Mouse (Mus musculus): ENCODE results near the gene Cse1l.
A peak's percentile ranks its signal among the peaks of the same experiment; 100 is the strongest.

The Cse1l gene

GRCm38 (mm10) chr2:166903719-166904282 is 2.0 kb upstream of the Cse1l start:
- no peak for DNase-seq

- DNase-seq, result peak; percentile 51
These were observed 813 bp downstream of the Cse1l start for GRCm38 (mm10) chr2:166906523-166907182.

DNA sequence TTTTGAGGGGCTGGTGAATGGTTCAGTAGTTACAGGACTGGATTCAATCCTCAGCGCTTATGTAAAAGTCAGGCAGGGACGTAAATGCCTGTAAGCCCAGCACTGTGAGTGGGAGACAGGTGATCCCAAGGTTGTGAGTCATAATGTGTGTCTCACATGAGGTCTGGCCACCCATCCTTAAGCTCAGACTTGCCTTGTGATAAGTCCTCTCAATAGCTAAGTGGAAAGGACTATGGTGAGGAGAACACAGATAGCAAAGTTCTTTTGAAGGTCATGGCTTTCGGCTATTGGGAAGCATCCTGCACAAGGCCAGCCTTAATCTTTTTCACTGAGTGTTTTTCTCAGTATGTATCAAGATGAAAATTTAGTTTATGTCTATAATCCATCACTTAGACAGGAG is 3.9 kb downstream of the Cse1l start:
- no peak for DNase-seq

DNA sequence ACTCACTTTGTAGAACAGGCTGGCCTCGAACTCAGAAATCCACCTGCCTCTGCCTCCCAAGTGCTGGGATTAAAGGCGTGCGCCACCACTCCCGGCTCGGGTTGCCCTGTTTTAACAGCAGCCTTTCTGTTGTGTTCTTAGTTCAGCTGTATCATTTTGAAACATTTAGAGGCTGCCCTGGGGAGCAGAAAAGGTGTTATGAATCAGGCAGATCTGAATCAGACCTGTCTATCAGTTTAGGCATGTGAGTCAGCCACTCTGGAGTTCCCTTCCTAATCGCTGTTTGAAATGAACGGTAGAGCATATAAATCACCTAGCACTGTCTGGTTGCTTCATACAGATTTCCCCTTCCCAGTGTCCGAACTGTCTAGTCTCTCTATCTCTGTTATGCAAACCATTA is 4.7 kb downstream of the Cse1l start:
- no peak for DNase-seq

- DNase-seq, result peak; percentile 47
These were observed 18.1 kb downstream of the Cse1l start for GRCm38 (mm10) chr2:166923971-166924370.

DNA sequence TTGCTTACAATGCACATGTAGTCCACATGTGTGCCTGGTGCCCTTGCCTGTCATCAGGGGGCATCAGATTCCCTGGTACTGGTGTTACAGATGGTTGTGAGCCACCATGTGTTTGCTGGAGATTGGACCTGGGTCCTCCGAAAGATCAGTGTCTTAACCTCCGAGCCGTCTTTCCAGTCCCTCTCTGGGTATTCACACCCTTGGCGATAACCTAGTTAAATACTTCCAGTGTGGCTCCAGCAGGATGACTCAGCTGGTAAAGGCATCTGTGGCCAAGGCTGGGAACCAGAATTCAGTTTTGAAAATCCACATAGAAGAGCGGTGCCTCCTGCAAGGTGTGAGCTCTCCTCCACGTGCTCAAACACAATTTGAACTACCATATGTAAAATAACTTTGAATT is 28.1 kb downstream of the Cse1l start:
- no peak for DNase-seq

DNA sequence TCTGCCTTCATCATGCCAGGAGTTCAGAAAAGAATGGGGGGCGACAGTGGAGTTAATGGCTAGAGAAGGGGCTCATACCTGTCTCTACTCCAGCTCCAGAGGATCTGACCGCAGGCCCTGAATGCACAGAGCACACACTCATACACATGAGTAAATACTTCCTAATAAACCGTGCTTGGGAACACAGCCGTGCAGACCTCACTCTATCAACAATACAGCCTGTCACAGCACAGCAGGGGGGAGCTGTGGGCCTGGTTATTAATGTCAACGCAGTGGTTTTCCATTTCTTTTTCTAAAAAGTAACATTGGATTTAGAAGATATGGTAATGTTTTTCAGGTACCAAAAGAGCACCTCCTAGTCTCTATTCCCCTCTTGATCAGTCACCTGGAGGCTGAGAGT is 28.6 kb downstream of the Cse1l start:
- no peak for DNase-seq

- no peak for DNase-seq
These were observed 29.7 kb downstream of the Cse1l start for GRCm38 (mm10) chr2:166935582-166935981.

GRCm38 (mm10) chr2:166936166-166936565 is 30.3 kb downstream of the Cse1l start:
- DNase-seq, result no peak

- no peak for DNase-seq
These were observed 37.3 kb downstream of the Cse1l start for GRCm38 (mm10) chr2:166943146-166943545.

DNA sequence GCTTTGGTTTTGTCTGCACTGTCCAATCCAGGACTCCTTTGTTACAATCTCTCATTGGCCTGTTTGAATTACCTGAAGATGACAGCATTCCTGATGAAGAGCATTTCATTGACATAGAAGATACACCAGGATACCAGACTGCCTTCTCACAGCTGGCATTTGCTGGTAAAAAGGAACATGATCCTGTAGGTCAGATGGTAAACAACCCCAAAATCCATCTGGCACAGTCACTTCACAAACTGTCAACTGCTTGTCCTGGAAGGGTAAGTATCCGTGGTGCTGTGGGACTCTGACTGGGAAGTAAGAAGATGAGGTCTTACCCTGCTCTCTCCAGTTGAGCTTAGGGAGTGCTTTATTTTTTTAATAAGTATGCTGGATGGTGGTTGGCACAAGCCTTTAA is 38.5 kb downstream of the Cse1l start:
- no peak for DNase-seq

- peak; percentile 18 for DNase-seq
These were observed 39.6 kb downstream of the Cse1l start for GRCm38 (mm10) chr2:166945456-166945855.

GRCm38 (mm10) chr2:166948246-166948645 is 42.4 kb downstream of the Cse1l start:
- no peak for DNase-seq

GRCm38 (mm10) chr2:166948936-166949335 is 43.1 kb downstream of the Cse1l start:
- DNase-seq, result no peak

DNA sequence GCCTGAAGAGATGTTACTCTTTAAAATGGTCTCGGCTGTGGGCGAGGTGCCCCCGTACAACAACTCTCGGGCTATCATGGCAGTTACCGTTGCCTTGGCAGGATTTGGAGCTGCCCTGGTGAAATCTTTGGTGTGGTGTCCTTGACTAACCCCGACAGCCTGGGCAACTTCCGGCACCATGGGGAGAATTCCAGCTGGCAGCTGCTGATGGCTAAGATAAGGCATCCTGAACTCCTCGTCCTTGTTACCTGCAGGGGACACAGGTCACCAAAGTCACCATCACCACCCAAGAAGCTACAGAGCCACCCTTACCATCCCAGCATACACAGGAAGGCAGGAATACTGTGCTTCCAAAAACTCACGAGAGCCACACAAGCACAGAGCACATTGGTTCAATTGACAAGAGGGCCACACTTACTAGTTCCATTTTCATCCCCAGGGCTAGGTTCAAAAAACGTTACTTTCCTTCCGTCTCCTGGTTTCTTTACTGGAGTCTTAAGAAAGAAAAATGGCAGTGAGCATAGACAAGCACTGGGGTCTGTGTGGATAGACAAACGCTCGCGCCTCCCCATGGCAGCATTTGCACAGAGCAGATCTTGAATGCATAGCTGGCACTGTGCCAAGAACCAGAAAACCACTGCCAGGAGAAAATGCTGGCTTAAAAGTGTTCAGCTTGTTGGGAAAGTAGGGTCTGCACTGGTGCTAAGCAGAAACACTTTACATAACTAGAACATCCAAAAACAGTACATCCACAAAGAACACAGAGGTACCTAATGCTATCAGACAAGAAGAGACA is 45.2 kb downstream of the Cse1l start:
- DNase-seq, result peak; percentile 35

DNA sequence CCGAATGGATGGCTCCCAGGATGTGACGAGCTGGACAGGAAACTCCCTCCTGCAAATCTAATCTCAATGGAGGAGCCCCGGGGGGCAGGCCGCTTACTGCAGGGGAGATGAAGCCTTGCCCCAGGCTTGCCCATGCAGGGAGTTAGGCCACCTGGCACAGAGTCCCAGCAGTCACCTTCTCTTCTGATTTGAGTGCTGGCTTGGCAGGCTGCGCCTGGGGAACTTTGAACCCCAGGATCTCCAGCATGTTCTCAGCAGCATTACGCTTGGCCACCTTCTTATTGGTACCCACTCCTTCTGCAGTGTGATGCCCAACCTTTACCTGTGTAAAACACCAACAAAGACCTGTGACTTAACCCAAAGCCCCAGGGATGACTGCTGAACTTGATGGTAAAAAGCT is 46.3 kb downstream of the Cse1l start:
- no peak for DNase-seq

GRCm38 (mm10) chr2:166956805-166957204 is 51.0 kb downstream of the Cse1l start:
- DNase-seq, result peak; percentile 28

DNA sequence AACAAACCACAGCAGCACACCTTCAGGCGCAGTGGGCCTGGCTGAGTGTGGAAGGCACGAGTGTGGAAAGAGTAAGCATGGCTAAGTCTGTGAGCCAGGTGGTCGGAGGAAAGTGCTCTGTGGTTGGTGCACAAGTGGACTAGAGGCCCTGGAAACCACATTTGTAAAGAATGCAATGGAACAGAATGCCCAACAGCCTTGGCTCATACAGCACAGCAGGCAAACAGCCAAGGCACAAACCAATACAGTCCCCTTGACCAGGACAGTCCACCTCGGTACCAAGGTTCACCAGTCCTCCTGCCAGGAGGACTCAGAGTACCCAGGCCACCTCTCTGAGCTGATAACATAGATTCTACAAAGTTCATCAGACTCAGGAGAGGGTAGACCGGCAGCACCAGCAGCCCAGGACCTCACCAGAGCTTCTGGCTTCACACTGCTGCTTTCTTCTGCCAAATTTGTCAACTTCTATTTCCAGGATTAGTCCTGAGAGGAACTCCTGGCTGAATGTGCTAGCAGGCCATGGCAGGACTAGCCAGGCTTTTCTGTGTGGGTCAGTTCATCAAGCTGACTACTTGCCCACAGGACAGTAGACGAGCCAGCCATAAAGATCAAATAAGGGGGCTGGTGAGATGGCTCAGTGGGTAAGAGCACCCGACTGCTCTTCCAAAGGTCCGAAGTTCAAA is 54.9 kb downstream of the Cse1l start:
- DNase-seq, result no peak

DNA sequence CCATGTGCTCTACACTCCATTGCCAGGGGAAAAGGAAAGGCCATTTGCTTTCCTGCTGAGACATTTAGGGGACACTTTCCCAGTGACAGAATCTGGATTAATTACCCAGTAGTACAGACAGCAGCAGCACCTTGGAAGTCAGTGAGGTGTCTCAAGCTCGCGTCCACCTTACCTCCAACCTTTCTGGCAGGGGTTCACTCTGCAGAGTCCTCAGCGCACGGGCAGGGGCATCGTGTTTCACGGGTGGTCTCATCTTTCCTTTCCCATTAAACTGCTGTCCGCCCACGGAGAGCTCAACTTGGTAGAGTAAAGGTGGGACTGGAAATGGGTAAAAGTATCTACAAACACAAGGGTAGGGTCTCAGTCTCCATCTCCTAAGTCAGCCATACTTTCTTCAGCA is 57.4 kb downstream of the Cse1l start:
- no peak for DNase-seq

DNA sequence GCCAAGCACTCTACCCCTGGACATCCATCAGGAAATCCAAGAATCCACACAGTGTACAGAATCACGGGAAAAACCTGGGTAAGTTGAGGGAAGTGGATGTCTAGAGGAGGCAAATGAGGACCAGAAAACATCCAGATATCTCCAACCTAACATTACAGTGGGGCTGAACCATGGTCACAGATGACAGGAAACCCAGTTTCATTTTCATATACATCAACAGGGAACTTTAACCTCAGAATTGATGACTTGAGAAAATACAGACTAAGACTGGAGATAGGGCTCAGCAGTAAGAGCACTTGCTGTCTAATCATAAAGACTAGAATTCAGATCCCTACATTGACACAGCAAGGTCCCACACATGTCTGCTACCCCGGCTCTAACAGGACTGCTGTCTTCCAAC is 58.9 kb downstream of the Cse1l start:
- no peak for DNase-seq

DNA sequence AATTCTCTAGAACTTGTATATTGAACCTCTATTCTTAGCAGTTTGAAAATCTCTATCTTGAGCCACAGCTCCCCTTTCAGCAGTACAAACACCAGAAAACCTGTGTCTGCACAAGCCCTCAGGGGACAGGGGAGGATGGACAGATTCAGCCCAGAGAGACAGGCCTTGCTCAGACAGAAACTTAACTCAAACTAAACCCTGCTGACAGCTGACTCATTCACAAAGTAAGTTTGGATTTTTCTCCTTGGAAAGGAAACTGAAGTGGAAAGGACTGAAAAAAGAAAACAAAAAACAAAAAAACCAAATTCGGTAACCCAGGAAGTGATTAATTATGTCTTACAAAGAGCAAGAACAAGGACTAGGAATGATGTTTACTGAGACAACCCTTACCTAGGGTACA is 67.3 kb downstream of the Cse1l start:
- DNase-seq, result no peak

- DNase-seq, result no peak
These were observed 68.5 kb downstream of the Cse1l start for GRCm38 (mm10) chr2:166974177-166974872.

DNA sequence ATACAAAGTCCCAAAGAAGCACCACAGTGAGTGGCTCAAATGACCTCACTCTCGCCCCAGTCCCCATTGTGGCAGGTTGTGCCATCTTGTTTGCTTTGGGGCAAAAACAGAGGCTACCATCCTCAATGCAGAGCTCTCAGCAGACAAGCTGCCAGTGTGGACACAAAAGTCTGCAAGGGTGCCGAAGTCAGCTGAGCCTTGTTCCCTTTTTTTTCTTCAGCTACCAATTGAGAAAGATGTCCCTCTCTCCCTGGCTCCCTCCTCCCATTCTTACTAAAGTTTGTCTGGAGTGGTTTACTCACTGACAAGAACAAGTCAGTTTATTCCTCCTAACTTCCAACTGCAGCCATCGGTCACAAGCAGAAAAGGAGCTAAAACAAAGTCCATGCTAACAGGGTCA is 70.5 kb downstream of the Cse1l start:
- no peak for DNase-seq
